In the genomic region with DNA sequence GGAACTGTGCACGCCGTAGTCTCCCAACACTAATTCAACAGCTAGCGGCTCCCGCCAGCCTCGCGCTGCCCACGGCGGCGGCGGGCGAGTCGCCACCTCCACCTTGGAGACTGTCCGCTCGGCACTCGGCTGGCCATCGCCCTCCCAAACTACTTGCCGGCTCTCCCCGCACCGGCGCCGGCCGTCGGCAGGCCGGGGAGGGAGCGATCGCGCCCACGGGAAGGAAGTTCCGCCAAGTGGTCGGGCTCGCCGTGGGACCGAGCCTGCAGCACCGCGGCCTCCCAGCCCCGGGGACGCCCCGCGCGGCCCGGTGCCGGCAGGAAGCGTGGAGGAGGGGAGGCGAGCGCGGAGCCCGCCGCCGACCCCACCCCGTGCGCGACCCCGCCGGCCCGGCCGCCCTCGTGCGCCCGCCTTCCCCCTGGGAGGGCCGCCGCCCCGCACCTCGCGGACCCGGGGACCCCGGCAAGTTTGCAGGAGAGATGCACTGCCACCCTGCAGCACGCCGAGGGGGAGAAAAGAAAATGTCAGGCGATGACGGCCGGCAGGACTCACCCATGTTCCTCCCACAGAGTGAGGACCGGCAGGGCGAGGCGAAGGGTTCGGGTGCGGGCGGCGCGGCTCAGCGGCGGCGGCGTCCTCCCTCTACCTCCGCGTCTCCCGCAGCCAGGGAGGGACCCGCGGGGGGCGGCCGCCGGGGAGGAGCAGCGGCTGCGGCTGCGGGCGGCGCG, we compare ENCODE assay signal across 8 mouse cellular contexts. TPM values are rescaled to one million over a fixed set of nuclear protein-coding genes. Genes with fewer than 3 reads are reported as not detected.
DNase-seq lines count a peak whose midpoint lies in the region; ATAC-seq lines count a peak whose summit lies in the region.

A gene (minus strand): TSS at position 718 of the 728 bp plus-strand sequence.

- peak within 1 kb of the TSS; percentile 87 for H3K27ac ChIP-seq in brown adipose tissue, adult 24 weeks (replicated peaks; ENCODE audit: low read depth, low read length)
- H3K27ac ChIP-seq in heart, embryonic 13.5 days (replicated peaks): peak within 1 kb of the TSS; percentile 96
- H3K27ac ChIP-seq in liver, embryonic 13.5 days: peak within 1 kb of the TSS; percentile 93
- H3K27ac ChIP-seq in stomach, embryonic 14.5 days (ENCODE audit: low read length): peak within 1 kb of the TSS; percentile 97

- no peaks in the 10 kb centered on the region for H3K36me3 ChIP-seq in heart, embryonic 13.5 days
- H3K36me3 ChIP-seq in liver, embryonic 13.5 days: no peaks in the 10 kb centered on the region
- no peaks in the 10 kb centered on the region for H3K36me3 ChIP-seq in stomach, embryonic 14.5 days (ENCODE audit: control insufficient read depth, insufficient read depth, low read length)

- DNase-seq in CD4-positive helper T cell, adult 2 months (ENCODE audit: low read depth, low spot score): peak; percentile 77
- DNase-seq in kidney, postnatal 10 days: peak; percentile 80
- peak; percentile 49 for DNase-seq in liver, embryonic 13.5 days
- DNase-seq in natural killer cell, adult 2 months (ENCODE audit: low spot score in 2 of 2): peak; percentile 42 to 50

- peak within 1 kb of the TSS; percentile 95 for H3K4me2 ChIP-seq in heart, embryonic 13.5 days
- peak within 1 kb of the TSS; percentile 98 for H3K4me2 ChIP-seq in liver, embryonic 13.5 days
- H3K4me2 ChIP-seq in stomach, embryonic 14.5 days (replicated peaks; ENCODE audit: low read depth, low read length): peak within 1 kb of the TSS; percentile 82

- peak; percentile 58 for ATAC-seq in erythroid progenitor cell, adult 5-6 weeks (replicated peaks; ENCODE audit: low FRiP score, poor library complexity, severe bottlenecking)
- peak; percentile 43 for ATAC-seq in heart, embryonic 13.5 days (ENCODE audit: extremely low read depth, insufficient number of reproducible peaks, low FRiP score, low TSS enrichment)
- peak; percentile 51 for ATAC-seq in liver, embryonic 13.5 days (ENCODE audit: low read depth)
- ATAC-seq in stomach, embryonic 14.5 days (ENCODE audit: insufficient number of reproducible peaks, insufficient read depth, low FRiP score, low read depth): peak; percentile 60

- H3K9ac ChIP-seq in heart, embryonic 13.5 days: peak within 1 kb of the TSS; percentile 93
- peak within 1 kb of the TSS; percentile 94 for H3K9ac ChIP-seq in liver, embryonic 13.5 days
- peak within 1 kb of the TSS; percentile 92 for H3K9ac ChIP-seq in stomach, embryonic 14.5 days (replicated peaks; ENCODE audit: low read depth, low read length)

- WGBS in heart, embryonic 13.5 days: under 1% methylated on average over 63 of the region's 97 CpGs
- WGBS in liver, embryonic 13.5 days (ENCODE audit: insufficient replicate concordance): under 1% methylated on average over 87 of the region's 97 CpGs
- under 1% methylated on average over 71 of the region's 97 CpGs for WGBS in stomach, embryonic 14.5 days

- peaks cover 3% of the 10 kb centered on the region; the same call in 1 of the 2 replicates for H3K9me3 ChIP-seq in heart, embryonic 13.5 days
- no peaks in the 10 kb centered on the region for H3K9me3 ChIP-seq in liver, embryonic 13.5 days (replicated peaks)
- no peaks in the 10 kb centered on the region for H3K9me3 ChIP-seq in stomach, embryonic 14.5 days (ENCODE audit: control insufficient read depth, low read depth, low read length)

- H3K4me3 ChIP-seq in brown adipose tissue, adult 24 weeks (ENCODE audit: insufficient read depth, low read depth, low read length): peak within 1 kb of the TSS; percentile 98
- peak within 1 kb of the TSS; percentile 74 for H3K4me3 ChIP-seq in heart, embryonic 13.5 days
- H3K4me3 ChIP-seq in liver, embryonic 13.5 days (replicated peaks): peak within 1 kb of the TSS; percentile 89
- H3K4me3 ChIP-seq in stomach, embryonic 14.5 days (ENCODE audit: low read depth, low read length): peak within 1 kb of the TSS; percentile 84

- H3K4me1 ChIP-seq in brown adipose tissue, adult 24 weeks (ENCODE audit: control insufficient read depth, insufficient read depth, insufficient read length, low read length): no peaks in the 10 kb centered on the region
- peaks cover 28% of the 10 kb centered on the region for H3K4me1 ChIP-seq in heart, embryonic 13.5 days
- H3K4me1 ChIP-seq in liver, embryonic 13.5 days (replicated peaks): peaks cover 25% of the 10 kb centered on the region
- H3K4me1 ChIP-seq in stomach, embryonic 14.5 days (ENCODE audit: control insufficient read depth, insufficient read depth, low read length): peaks cover 5% of the 10 kb centered on the region

- no peaks in the 10 kb centered on the region for H3K27me3 ChIP-seq in heart, embryonic 13.5 days (replicated peaks)
- H3K27me3 ChIP-seq in liver, embryonic 13.5 days: no peaks in the 10 kb centered on the region
- H3K27me3 ChIP-seq in stomach, embryonic 14.5 days (ENCODE audit: control insufficient read depth, insufficient read depth, low read length): no peaks in the 10 kb centered on the region

RNA-seq across cellular contexts. Expression of the gene that starts here (rescaled TPM):
- 38.2 and 39.8 TPM in 2 replicates for polyA plus RNA-seq in brown adipose tissue, adult 24 weeks (2012; ENCODE audit: insufficient read depth, insufficient read length, missing spikeins)
- 18.9 and 20.5 TPM in 2 replicates for total RNA-seq in erythroid progenitor cell, adult 5-6 weeks (2015; ENCODE audit: low replicate concordance)
- total RNA-seq in erythroid progenitor cell, adult 5-6 weeks (2017; ENCODE audit: low replicate concordance): 8.9 and 15.7 TPM in 2 replicates
- polyA plus RNA-seq in heart, embryonic 13.5 days (2015; fragmentation: Nextera tagmentation; extraction: Ambion mirVana): 48.3 and 48.5 TPM in 2 replicates
- polyA plus RNA-seq in liver, embryonic 13.5 days (2015; fragmentation: Nextera tagmentation; extraction: Ambion mirVana): 18.2 and 21.0 TPM in 2 replicates
- 51.6 and 52.4 TPM in 2 replicates for polyA plus RNA-seq in stomach, embryonic 14.5 days (2014; fragmentation: Nextera tagmentation; extraction: Ambion mirVana)

Comparison
In these comparisons a context has a peak if more than half of its experiments do, and no peak if none do; other contexts are left out.
1. Peak in every context shown above with its lines: DNase-seq, ATAC-seq, H3K4me3 ChIP-seq and H3K27ac ChIP-seq.